Mouse (Mus musculus) embryonic fibroblast, embryonic 13.5 days (primary cell): ENCODE results near the gene 1700020D05Rik.

Experiments
- CTCF ChIP-seq: IDR thresholded peaks from 2 replicates; pipeline ENCODE4 v1.5.1; 2011; ENCODE audit warnings: mild to moderate bottlenecking, control low read depth, low read length, moderate library complexity, borderline replicate concordance; ENCODE audit not compliant: insufficient read depth
- POLR2A ChIP-seq: IDR thresholded peaks from 2 replicates; pipeline ENCODE4 v1.6.1; 2011; ENCODE audit warnings: low read depth, mild to moderate bottlenecking, control low read depth, low read length, moderate library complexity

GRCm38 (mm10) chr19:5485821-5486220, 17.8 kb downstream of the 1700020D05Rik start:
- TF ChIP-seq CTCF (no peak), POLR2A (no peak)
